Mouse (Mus musculus): ENCODE measurements around the gene Cfap299. TPM values are rescaled to one million over a fixed set of nuclear protein-coding genes. Genes with fewer than 3 reads are reported as not detected.
A peak's percentile ranks its signal among the peaks of the same experiment; 100 is the strongest.

Cfap299 gene
- polyA plus RNA-seq, 1 experiment from 2014 or later: not detected

GRCm38 (mm10) chr5:98688254-98688653 is 359.1 kb downstream of the Cfap299 start:
- Histone ChIP-seq H3K4me1 (ENCODE audit: control insufficient read depth, insufficient read depth, low read length) (no peaks in the 10 kb centered on the region), H3K27ac (ENCODE audit: low read depth, low read length) (no peak overlapping the region), H3K4me2 (ENCODE audit: low read depth) (no peak overlapping the region), H3K9ac (ENCODE audit: low read length) (no peak overlapping the region), H3K36me3 (ENCODE audit: control insufficient read depth, insufficient read depth, low read length) (no peaks in the 10 kb centered on the region), H3K9me3 (ENCODE audit: control insufficient read depth, low read length) (no peaks in the 10 kb centered on the region), H3K4me3 (ENCODE audit: low read depth, low read length) (no peak overlapping the region), H3K27me3 (ENCODE audit: control insufficient read depth, insufficient read depth, low read length) (no peaks in the 10 kb centered on the region)
- WGBS: 93% methylated on average over 5 of the region's 5 CpGs
- DNase-seq (ENCODE audit: low spot score): no peak
- no peak for ATAC-seq (ENCODE audit: insufficient read depth, low FRiP score, low TSS enrichment)

DNA sequence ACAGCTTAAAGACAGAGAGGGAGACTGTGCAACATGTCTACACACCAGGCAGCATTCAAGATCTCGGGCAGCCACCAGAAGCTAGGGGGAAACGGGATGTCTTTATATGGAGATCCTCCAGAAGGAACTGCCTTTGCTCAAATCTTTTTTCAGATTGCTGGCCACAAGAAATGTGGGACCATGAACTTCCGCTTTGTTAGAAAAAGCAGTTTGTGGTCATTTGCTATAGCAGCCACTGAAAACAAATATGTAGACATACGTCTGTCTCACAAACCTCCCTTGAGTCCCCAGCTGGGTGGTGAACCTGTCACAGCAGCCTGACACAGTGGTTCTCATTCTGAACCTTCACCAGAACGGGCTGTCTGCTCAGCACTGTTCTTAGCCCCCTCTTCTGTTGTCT is 363.0 kb downstream of the Cfap299 start:
- 76% methylated on average over 5 of the region's 5 CpGs for WGBS
- no peaks in the 10 kb centered on the region for H3K9me3 ChIP-seq (ENCODE audit: control insufficient read depth, low read length)
- H3K4me3 ChIP-seq (ENCODE audit: low read depth, low read length): no peak overlapping the region
- H3K4me2 ChIP-seq (ENCODE audit: low read depth): no peak overlapping the region
- no peaks in the 10 kb centered on the region for H3K27me3 ChIP-seq (ENCODE audit: control insufficient read depth, insufficient read depth, low read length)
- H3K27ac ChIP-seq (ENCODE audit: low read depth, low read length): no peak overlapping the region
- no peak for DNase-seq (ENCODE audit: low spot score)
- H3K9ac ChIP-seq (ENCODE audit: low read length): no peak overlapping the region
- H3K4me1 ChIP-seq (ENCODE audit: control insufficient read depth, insufficient read depth, low read length): no peaks in the 10 kb centered on the region
- no peak for ATAC-seq (ENCODE audit: insufficient read depth, low FRiP score, low TSS enrichment)
- H3K36me3 ChIP-seq (ENCODE audit: control insufficient read depth, insufficient read depth, low read length): no peaks in the 10 kb centered on the region

DNA sequence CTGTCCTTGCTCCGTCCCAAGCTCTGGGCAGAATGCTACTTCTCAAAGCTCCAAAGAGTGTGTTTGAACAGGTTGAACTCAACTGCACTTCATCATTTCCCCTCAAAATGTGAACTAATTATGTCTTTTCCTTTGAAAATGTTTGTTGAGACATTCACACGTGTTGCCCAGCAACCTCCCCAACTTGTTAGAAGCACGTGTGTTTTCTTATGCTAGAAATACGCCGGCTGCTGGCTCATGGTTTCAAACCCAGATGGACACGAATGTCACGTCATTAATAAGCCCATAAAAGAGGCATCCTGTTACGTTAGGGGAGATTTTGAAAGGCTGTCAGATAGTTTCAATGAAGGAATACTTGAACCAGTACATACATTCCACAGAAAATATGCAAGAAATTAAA is 367.2 kb downstream of the Cfap299 start:
- DNase-seq (ENCODE audit: low spot score): no peak
- Histone ChIP-seq H3K36me3 (ENCODE audit: control insufficient read depth, insufficient read depth, low read length) (no peaks in the 10 kb centered on the region), H3K9ac (ENCODE audit: low read length) (no peak overlapping the region), H3K27me3 (ENCODE audit: control insufficient read depth, insufficient read depth, low read length) (no peaks in the 10 kb centered on the region), H3K4me1 (ENCODE audit: control insufficient read depth, insufficient read depth, low read length) (no peaks in the 10 kb centered on the region), H3K9me3 (ENCODE audit: control insufficient read depth, low read length) (no peaks in the 10 kb centered on the region), H3K27ac (ENCODE audit: low read depth, low read length) (no peak overlapping the region), H3K4me2 (ENCODE audit: low read depth) (no peak overlapping the region), H3K4me3 (ENCODE audit: low read depth, low read length) (no peak overlapping the region)
- no peak for ATAC-seq (ENCODE audit: insufficient read depth, low FRiP score, low TSS enrichment)
- WGBS: 59% methylated on average over 8 of the region's 8 CpGs

DNA sequence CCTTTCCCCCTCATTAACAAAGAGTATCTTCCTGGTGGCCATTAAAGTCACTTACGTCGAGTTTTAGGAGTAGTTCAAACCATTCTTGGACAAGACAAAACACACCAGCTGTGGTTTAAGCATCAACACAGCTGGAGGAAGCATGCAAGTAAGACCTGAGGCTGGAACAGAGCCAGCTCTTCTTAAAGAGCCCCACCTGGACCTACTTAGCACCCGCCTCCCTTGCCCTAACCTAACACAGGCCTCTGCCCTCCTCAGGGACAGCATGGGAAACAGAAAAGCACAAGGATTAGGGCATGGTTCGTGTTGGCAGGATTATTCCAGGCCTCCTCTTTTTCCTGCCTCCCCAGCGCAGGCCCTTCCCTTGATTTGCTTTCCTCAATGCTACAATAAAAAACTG is 374.9 kb downstream of the Cfap299 start:
- H3K27me3 ChIP-seq (ENCODE audit: control insufficient read depth, insufficient read depth, low read length): no peaks in the 10 kb centered on the region

GRCm38 (mm10) chr5:98706597-98706996 is 377.5 kb downstream of the Cfap299 start:
- no peak overlapping the region for H3K4me3 ChIP-seq (ENCODE audit: low read depth, low read length)
- no peak for DNase-seq (ENCODE audit: low spot score)
- no peak overlapping the region for H3K27ac ChIP-seq (ENCODE audit: low read depth, low read length)
- ATAC-seq (ENCODE audit: insufficient read depth, low FRiP score, low TSS enrichment): no peak
- no peak overlapping the region for H3K4me2 ChIP-seq (ENCODE audit: low read depth)
- no peaks in the 10 kb centered on the region for H3K27me3 ChIP-seq (ENCODE audit: control insufficient read depth, insufficient read depth, low read length)
- WGBS: 74% methylated on average over 4 of the region's 4 CpGs
- H3K4me1 ChIP-seq (ENCODE audit: control insufficient read depth, insufficient read depth, low read length): no peaks in the 10 kb centered on the region
- H3K9ac ChIP-seq (ENCODE audit: low read length): no peak overlapping the region
- no peaks in the 10 kb centered on the region for H3K9me3 ChIP-seq (ENCODE audit: control insufficient read depth, low read length)
- no peaks in the 10 kb centered on the region for H3K36me3 ChIP-seq (ENCODE audit: control insufficient read depth, insufficient read depth, low read length)

More for the DNA sequence above, 374.9 kb downstream of the Cfap299 start:
- no peak overlapping the region for H3K9ac ChIP-seq (ENCODE audit: low read length)
- no peaks in the 10 kb centered on the region for H3K9me3 ChIP-seq (ENCODE audit: control insufficient read depth, low read length)
- no peak overlapping the region for H3K27ac ChIP-seq (ENCODE audit: low read depth, low read length)
- ATAC-seq (ENCODE audit: insufficient read depth, low FRiP score, low TSS enrichment) (no peak), DNase-seq (ENCODE audit: low spot score) (no peak)
- no peaks in the 10 kb centered on the region for H3K36me3 ChIP-seq (ENCODE audit: control insufficient read depth, insufficient read depth, low read length)
- H3K4me2 ChIP-seq (ENCODE audit: low read depth): no peak overlapping the region
- no peaks in the 10 kb centered on the region for H3K4me1 ChIP-seq (ENCODE audit: control insufficient read depth, insufficient read depth, low read length)
- H3K4me3 ChIP-seq (ENCODE audit: low read depth, low read length): no peak overlapping the region
- 55% methylated on average over 5 of the region's 5 CpGs for WGBS

DNA sequence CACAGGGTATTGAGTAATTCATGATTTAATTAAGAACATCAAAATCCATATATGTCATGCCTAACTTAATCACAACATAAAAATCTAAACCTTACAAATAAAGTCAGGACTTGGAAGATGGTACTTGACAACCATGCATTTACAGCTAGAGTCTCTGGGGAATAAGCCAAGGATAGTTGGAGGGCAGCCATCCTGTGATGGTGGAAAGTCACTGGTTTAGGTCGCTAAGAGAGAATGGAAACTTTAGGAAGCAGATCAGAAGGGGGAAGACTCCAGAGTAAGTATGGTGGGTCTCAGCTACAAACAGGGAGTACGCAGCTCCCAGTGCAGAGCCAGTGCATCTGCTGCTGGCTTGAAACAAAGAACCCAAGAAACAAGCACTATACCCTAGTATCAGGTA is 386.3 kb downstream of the Cfap299 start:
- WGBS: 84% methylated on average over 2 of the region's 2 CpGs
- ATAC-seq (ENCODE audit: insufficient read depth, low FRiP score, low TSS enrichment) (no peak), DNase-seq (ENCODE audit: low spot score) (no peak)
- no peaks in the 10 kb centered on the region for H3K9me3 ChIP-seq (ENCODE audit: control insufficient read depth, low read length)
- H3K4me1 ChIP-seq (ENCODE audit: control insufficient read depth, insufficient read depth, low read length): no peaks in the 10 kb centered on the region
- no peaks in the 10 kb centered on the region for H3K36me3 ChIP-seq (ENCODE audit: control insufficient read depth, insufficient read depth, low read length)
- no peak overlapping the region for H3K4me2 ChIP-seq (ENCODE audit: low read depth)
- H3K27me3 ChIP-seq (ENCODE audit: control insufficient read depth, insufficient read depth, low read length): no peaks in the 10 kb centered on the region
- no peak overlapping the region for H3K27ac ChIP-seq (ENCODE audit: low read depth, low read length)
- H3K4me3 ChIP-seq (ENCODE audit: low read depth, low read length): no peak overlapping the region
- H3K9ac ChIP-seq (ENCODE audit: low read length): no peak overlapping the region

DNA sequence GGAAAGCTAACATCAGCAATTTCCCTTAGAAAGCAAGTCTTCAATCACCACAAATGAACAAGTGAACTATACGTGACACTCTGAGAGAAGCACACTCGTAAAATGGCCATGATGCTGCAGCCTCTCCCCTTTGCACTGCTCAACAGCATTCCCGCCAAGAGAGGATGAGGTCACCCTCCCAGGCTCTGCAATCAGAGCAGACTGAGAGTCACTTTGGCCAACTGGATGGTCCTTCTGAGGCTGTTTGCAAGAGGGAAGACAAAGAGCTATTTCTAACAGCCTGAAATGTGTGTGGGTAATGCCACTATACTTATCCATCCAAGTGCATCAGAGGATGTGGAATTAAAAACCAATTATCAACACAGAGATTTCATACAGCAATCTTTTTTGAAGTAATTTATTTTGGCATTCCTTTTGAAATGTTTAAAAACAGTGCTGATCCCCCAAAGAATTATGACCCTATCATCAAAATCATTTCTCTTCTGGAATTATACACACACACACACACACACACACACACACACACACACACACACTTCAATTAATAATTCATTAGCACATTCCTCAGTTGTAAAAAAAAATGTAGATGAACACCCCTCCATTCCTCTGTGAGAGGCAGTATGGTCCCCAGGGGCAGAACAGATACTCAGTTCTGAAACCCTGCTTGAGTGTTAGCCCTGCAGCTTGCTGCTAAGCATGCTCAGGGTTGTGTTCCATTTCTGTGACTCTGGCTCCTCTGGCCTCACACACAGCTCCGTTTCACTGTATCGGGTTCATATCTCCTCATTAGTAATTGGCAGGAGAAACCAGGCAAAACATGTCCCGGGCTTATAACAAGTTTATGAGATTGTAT is 403.3 kb downstream of the Cfap299 start:
- ATAC-seq (ENCODE audit: insufficient read depth, low FRiP score, low TSS enrichment): no peak

DNA sequence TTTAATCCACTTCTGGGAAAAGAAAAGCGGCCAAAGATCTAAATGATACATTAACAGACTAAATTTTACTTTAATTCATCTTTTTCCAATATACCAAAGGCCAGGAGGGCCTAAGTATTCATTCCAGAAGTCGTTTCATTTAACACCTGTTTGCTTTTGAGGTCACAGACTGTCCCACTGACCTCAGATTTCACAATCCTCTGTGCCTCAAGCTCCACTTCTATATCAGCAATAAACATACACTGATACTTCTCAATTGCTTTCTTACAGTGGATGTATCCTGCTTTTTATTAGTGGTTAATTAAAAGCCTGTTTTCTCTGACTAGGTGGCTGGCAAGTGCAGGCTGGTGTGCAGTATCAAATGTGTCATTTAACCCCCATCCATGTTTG is 403.9 kb downstream of the Cfap299 start:
- 73% methylated on average over 2 of the region's 2 CpGs for WGBS
- Histone ChIP-seq H3K4me2 (ENCODE audit: low read depth) (no peak overlapping the region), H3K27ac (ENCODE audit: low read depth, low read length) (no peak overlapping the region), H3K4me1 (ENCODE audit: control insufficient read depth, insufficient read depth, low read length) (no peaks in the 10 kb centered on the region), H3K36me3 (ENCODE audit: control insufficient read depth, insufficient read depth, low read length) (no peaks in the 10 kb centered on the region), H3K27me3 (ENCODE audit: control insufficient read depth, insufficient read depth, low read length) (no peaks in the 10 kb centered on the region), H3K4me3 (ENCODE audit: low read depth, low read length) (no peak overlapping the region), H3K9ac (ENCODE audit: low read length) (no peak overlapping the region), H3K9me3 (ENCODE audit: control insufficient read depth, low read length) (no peaks in the 10 kb centered on the region)
- ATAC-seq (ENCODE audit: insufficient read depth, low FRiP score, low TSS enrichment): no peak
- DNase-seq (ENCODE audit: low spot score): no peak

More for the DNA sequence above, 403.3 kb downstream of the Cfap299 start:
- Histone ChIP-seq H3K27me3 (ENCODE audit: control insufficient read depth, insufficient read depth, low read length) (no peaks in the 10 kb centered on the region), H3K4me1 (ENCODE audit: control insufficient read depth, insufficient read depth, low read length) (no peaks in the 10 kb centered on the region), H3K9me3 (ENCODE audit: control insufficient read depth, low read length) (no peaks in the 10 kb centered on the region), H3K4me2 (ENCODE audit: low read depth) (no peak overlapping the region), H3K36me3 (ENCODE audit: control insufficient read depth, insufficient read depth, low read length) (no peaks in the 10 kb centered on the region), H3K4me3 (ENCODE audit: low read depth, low read length) (no peak overlapping the region), H3K27ac (ENCODE audit: low read depth, low read length) (no peak overlapping the region), H3K9ac (ENCODE audit: low read length) (no peak overlapping the region)
- WGBS: 64% methylated on average over 6 of the region's 6 CpGs
- peak; percentile 11 for DNase-seq (ENCODE audit: low spot score)

Measured in neural tube, embryonic 11.5 days (tissue).